Comparison of ENCODE assay signal across 25 mouse cellular contexts in the genomic region with DNA sequence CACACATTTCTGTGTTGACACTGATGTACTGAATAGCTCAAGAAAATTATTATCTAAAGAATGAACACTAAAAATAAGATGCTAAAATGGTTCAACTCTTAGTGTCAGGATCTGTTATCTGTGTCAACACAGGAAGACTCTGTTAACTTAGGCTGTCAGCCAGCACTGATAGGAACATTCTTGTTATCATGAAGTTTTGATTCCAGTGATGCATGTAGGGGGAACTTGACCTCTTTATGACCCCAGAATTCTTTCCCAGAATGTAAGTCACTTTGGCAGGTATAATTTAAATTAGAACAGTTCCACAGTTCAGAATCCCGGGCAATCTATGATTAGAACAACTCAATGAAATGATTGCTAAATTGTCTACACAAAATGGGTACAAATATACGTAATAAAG.
A peak's percentile ranks its signal among the peaks of the same experiment; 100 is the strongest.
DNase-seq lines count a peak whose midpoint lies in the region; ATAC-seq lines count a peak whose summit lies in the region.
"Had no signal": no experiment of that assay in that cellular context is flagged by ENCODE, and none has a peak within 500 bp of the region (broad histone marks: within the 10 kb centered on the region; RNA-seq: fewer than 3 reads in every experiment).

No protein-coding gene starts in this region.

- no peaks in the 10 kb centered on the region for H3K27me3 ChIP-seq in embryonic facial prominence, embryonic 11.5 days (ENCODE audit: control insufficient read depth, insufficient read depth, low read length)
- no peaks in the 10 kb centered on the region for H3K27me3 ChIP-seq in embryonic facial prominence, embryonic 10.5 days (replicated peaks; ENCODE audit: low read depth, poor library complexity, severe bottlenecking)
- H3K27me3 ChIP-seq: heart, embryonic 13.5 days; hindbrain, embryonic 12.5 days; limb, embryonic 13.5 days; megakaryocyte, embryonic 14.5 days had no signal

- no peaks in the 10 kb centered on the region for H3K4me1 ChIP-seq in embryonic facial prominence, embryonic 11.5 days (ENCODE audit: control insufficient read depth, insufficient read depth, low read length)
- no peaks in the 10 kb centered on the region for H3K4me1 ChIP-seq in embryonic facial prominence, embryonic 10.5 days
- H3K4me1 ChIP-seq: forebrain, embryonic 10.5 days; hindbrain, embryonic 12.5 days; limb, embryonic 13.5 days; megakaryocyte, embryonic 14.5 days had no signal

- 50% methylated on average over 2 of the region's 2 CpGs for WGBS in embryonic facial prominence, embryonic 11.5 days
- 59% methylated on average over 2 of the region's 2 CpGs for WGBS in embryonic facial prominence, embryonic 10.5 days

- no peak overlapping the region for H3K4me3 ChIP-seq in embryonic facial prominence, embryonic 11.5 days (ENCODE audit: low read depth, low read length)
- no peak overlapping the region for H3K4me3 ChIP-seq in embryonic facial prominence, embryonic 10.5 days
- H3K4me3 ChIP-seq: forebrain, embryonic 10.5 days; gastrocnemius, adult 2 months; heart, embryonic 13.5 days; hindbrain, embryonic 12.5 days; layer of hippocampus, adult 2 months; limb, embryonic 13.5 days; megakaryocyte, embryonic 14.5 days had no signal

- no peak for ATAC-seq in embryonic facial prominence, embryonic 11.5 days (replicated peaks; ENCODE audit: insufficient number of reproducible peaks, low FRiP score, low TSS enrichment, low read depth)
- ATAC-seq: CD4-positive, CD25-positive, alpha-beta regulatory T cell, adult 4 months; intestine, postnatal 0 days had no signal

- H3K4me2 ChIP-seq in embryonic facial prominence, embryonic 11.5 days (ENCODE audit: low read depth, low read length) = no peak overlapping the region
- H3K4me2 ChIP-seq: heart, embryonic 13.5 days; hindbrain, embryonic 12.5 days; limb, embryonic 13.5 days; lung, embryonic 14.5 days had no signal

- no peak overlapping the region for H3K27ac ChIP-seq in embryonic facial prominence, embryonic 11.5 days (replicated peaks; ENCODE audit: low read depth, low read length)
- H3K27ac ChIP-seq in embryonic facial prominence, embryonic 10.5 days (replicated peaks) = no peak overlapping the region
- H3K27ac ChIP-seq: forebrain, embryonic 10.5 days; gastrocnemius, adult 2 months; heart, embryonic 13.5 days; hindbrain, embryonic 12.5 days; layer of hippocampus, adult 2 months; limb, embryonic 13.5 days; liver, embryonic 14.5 days had no signal

- no peaks in the 10 kb centered on the region for H3K36me3 ChIP-seq in embryonic facial prominence, embryonic 11.5 days (replicated peaks; ENCODE audit: control insufficient read depth, insufficient read depth, low read depth, low read length)
- H3K36me3 ChIP-seq in embryonic facial prominence, embryonic 10.5 days (replicated peaks) = no peaks in the 10 kb centered on the region
- H3K36me3 ChIP-seq: forebrain, embryonic 10.5 days; heart, embryonic 13.5 days; hindbrain, embryonic 12.5 days; limb, embryonic 13.5 days had no signal

- DNase-seq in embryonic facial prominence, embryonic 11.5 days (ENCODE audit: low spot score) = peak; percentile 24
- DNase-seq in embryonic facial prominence, embryonic 10.5 days (ENCODE audit: low spot score) = no peak
- DNase-seq in kidney, adult 9 months = peak; percentile 7
- no peak for DNase-seq in kidney, adult 8-10 months
- DNase-seq in brain, adult 2 months (ENCODE audit: low read depth, low spot score) = peak; percentile 4
- DNase-seq in kidney, postnatal 10 days = peak; percentile 4
- DNase-seq in gastrocnemius, adult 8-10 months (ENCODE audit: low spot score in 2 of 2) = no peak
- DNase-seq in lung, postnatal 4 days = no peak
- DNase-seq: adrenal gland, postnatal 25 days; cerebellum, adult 11-12 months; cerebellum, postnatal 10 days; gastrocnemius, adult 2 months; layer of hippocampus, postnatal 36 days; lung, embryonic 14.5 days; midbrain, embryonic 14.5 days; thymus, adult 2 months had no signal

- no peaks in the 10 kb centered on the region for H3K9me3 ChIP-seq in embryonic facial prominence, embryonic 11.5 days (replicated peaks; ENCODE audit: control insufficient read depth, low read length)
- H3K9me3 ChIP-seq in embryonic facial prominence, embryonic 10.5 days = no peaks in the 10 kb centered on the region
- H3K9me3 ChIP-seq: forebrain, embryonic 10.5 days; heart, embryonic 13.5 days; hindbrain, embryonic 12.5 days; limb, embryonic 13.5 days; megakaryocyte, embryonic 14.5 days had no signal

- H3K9ac ChIP-seq in embryonic facial prominence, embryonic 11.5 days (replicated peaks; ENCODE audit: low read length) = no peak overlapping the region
- H3K9ac ChIP-seq: heart, embryonic 13.5 days; hindbrain, embryonic 12.5 days; limb, embryonic 13.5 days; liver, embryonic 14.5 days; lung, embryonic 14.5 days had no signal

Comparison
In these comparisons a context has a peak if more than half of its experiments do, and no peak if none do; other contexts are left out.
1. DNase-seq: peak in embryonic facial prominence, embryonic 11.5 days (single experiment), kidney, adult 9 months (single experiment), brain, adult 2 months (single experiment) and kidney, postnatal 10 days (single experiment); none in embryonic facial prominence, embryonic 10.5 days (single experiment), kidney, adult 8-10 months (0 of 2), gastrocnemius, adult 8-10 months (0 of 2) and lung, postnatal 4 days (0 of 2).